In genomic region chr7:127253341-127253740, GRCm38 (mm10) we compare ENCODE assay signal across 8 mouse cellular contexts. TPM values are rescaled to one million over a fixed set of nuclear protein-coding genes. Genes with fewer than 3 reads are reported as not detected.
DNase-seq lines count a peak whose midpoint lies in the region; ATAC-seq and TF ChIP-seq lines count a peak whose summit lies in the region.

No protein-coding gene starts in this region.

- peak overlapping the region; percentile 84 for H3K4me2 ChIP-seq in liver, embryonic 12.5 days

- H3K9ac ChIP-seq in liver, embryonic 12.5 days = peak overlapping the region; percentile 79

- H3K9me3 ChIP-seq in liver, embryonic 12.5 days (replicated peaks) = no peaks in the 10 kb centered on the region

- no peaks in the 10 kb centered on the region for H3K27me3 ChIP-seq in thymus, adult 2 months (ENCODE audit: control insufficient read depth, insufficient read depth, low read length)
- H3K27me3 ChIP-seq in liver, embryonic 12.5 days (replicated peaks) = no peaks in the 10 kb centered on the region

- intact Hi-C loops in gastrocnemius, adult 2 months (cut with DNase I) = no loop called here

- no peak for DNase-seq in gastrocnemius, adult 2 months
- no peak for DNase-seq in gastrocnemius, postnatal 25 days
- no peak for DNase-seq in thymus, adult 2 months
- DNase-seq in thymus, postnatal 10 days (ENCODE audit: low spot score in 2 of 2) = no peak
- no peak for DNase-seq in thymus, postnatal 0 days (ENCODE audit: low spot score)
- no peak for DNase-seq in spleen, adult 12 weeks (ENCODE audit: low spot score)

- peak overlapping the region; percentile 71 for H3K4me3 ChIP-seq in gastrocnemius, adult 2 months
- peak overlapping the region; percentile 64 for H3K4me3 ChIP-seq in thymus, adult 2 months (ENCODE audit: control insufficient read depth, insufficient read depth, low read length)
- H3K4me3 ChIP-seq in liver, embryonic 12.5 days = peak overlapping the region; percentile 68

- peaks cover 7% of the 10 kb centered on the region for H3K4me1 ChIP-seq in thymus, adult 2 months (replicated peaks; ENCODE audit: control insufficient read depth, insufficient read depth, low read length)
- H3K4me1 ChIP-seq in liver, embryonic 12.5 days = peaks cover 44% of the 10 kb centered on the region

- no peak for TF ChIP-seq POLR2A in thymus, adult 2 months (IDR thresholded peaks at IDR 0.05; ENCODE audit: control insufficient read depth, extremely low read depth, insufficient read depth, low read length, poor library complexity)

- TF ChIP-seq CTCF in gastrocnemius, adult 2 months (IDR thresholded peaks at IDR 0.05) = no peak
- no peak for TF ChIP-seq CTCF in thymus, adult 2 months (IDR thresholded peaks at IDR 0.05; ENCODE audit: borderline replicate concordance, control insufficient read depth, extremely low read depth, insufficient read depth, low read length, poor library complexity)

- ATAC-seq in liver, embryonic 12.5 days = no peak
- ATAC-seq in activated CD4-positive, CD25-positive, alpha-beta regulatory T cell, adult 4 months = no peak

- H3K27ac ChIP-seq in gastrocnemius, adult 2 months = peak overlapping the region; percentile 95
- H3K27ac ChIP-seq in thymus, adult 2 months (ENCODE audit: control insufficient read depth, insufficient read depth, low read length) = no peak overlapping the region
- peak overlapping the region; percentile 93 for H3K27ac ChIP-seq in liver, embryonic 12.5 days

- no peaks in the 10 kb centered on the region for H3K36me3 ChIP-seq in thymus, adult 2 months (ENCODE audit: control insufficient read depth, insufficient read depth, low read length)
- H3K36me3 ChIP-seq in liver, embryonic 12.5 days = peaks cover 38% of the 10 kb centered on the region

- 77% methylated on average over 6 of the region's 6 CpGs for WGBS in thymus, adult 2 months
- 73% methylated on average over 6 of the region's 6 CpGs for WGBS in liver, embryonic 12.5 days (ENCODE audit: insufficient replicate concordance)

RNA-seq across cellular contexts. Expression of gene Dctpp1, which starts 7.2 kb away (rescaled TPM):
- total RNA-seq in gastrocnemius, adult 2 months (2021) = 10 to 100 TPM; 25.1 to 35.4 TPM
- total RNA-seq in gastrocnemius, postnatal 25 days (2021) = 10 to 100 TPM; 26.5 to 28.7 TPM
- polyA plus RNA-seq in thymus, adult 2 months (2012; rRNA removed) = 122 and 125 TPM in 2 replicates
- polyA plus RNA-seq in liver, embryonic 12.5 days (2016; fragmentation: Nextera tagmentation; extraction: Ambion mirVana) = 163 and 167 TPM in 2 replicates
- polyA plus RNA-seq in activated CD4-positive, CD25-positive, alpha-beta regulatory T cell, adult 4 months (2017; shearing (Covaris generic)) = 10 to 100 TPM; 48.1 to 69.5 TPM
- 181 and 213 TPM in 2 replicates for polyA plus RNA-seq in thymus, postnatal 0 days (2015; fragmentation: Nextera tagmentation; extraction: Ambion mirVana)

RNA-seq across cellular contexts. Expression of gene Zfp771, which starts 9.3 kb away (rescaled TPM):
- 10 to 100 TPM; 17.6 to 17.7 TPM for total RNA-seq in gastrocnemius, adult 2 months (2021)
- 10 to 100 TPM; 15.8 to 16.8 TPM for total RNA-seq in gastrocnemius, postnatal 25 days (2021)
- polyA plus RNA-seq in thymus, adult 2 months (2012; rRNA removed) = 91.3 and 102 TPM in 2 replicates
- 30.0 and 31.6 TPM in 2 replicates for polyA plus RNA-seq in liver, embryonic 12.5 days (2016; fragmentation: Nextera tagmentation; extraction: Ambion mirVana)
- 1 to 10 TPM in 1 of 2 experiments, under 1 TPM in 1; 0.29 to 1.1 TPM for polyA plus RNA-seq in activated CD4-positive, CD25-positive, alpha-beta regulatory T cell, adult 4 months (2017; shearing (Covaris generic))
- polyA plus RNA-seq in thymus, postnatal 0 days (2015; fragmentation: Nextera tagmentation; extraction: Ambion mirVana) = 34.7 and 37.0 TPM in 2 replicates

RNA-seq across cellular contexts. Expression of gene Sept1, which starts 20.4 kb away (rescaled TPM):
- 1 to 10 TPM in 1 of 2 experiments, under 1 TPM in 1; 0.89 to 2.1 TPM for total RNA-seq in gastrocnemius, adult 2 months (2021)
- total RNA-seq in gastrocnemius, postnatal 25 days (2021) = 1 to 10 TPM; 1.5 to 1.7 TPM
- 1,045 and 1,102 TPM in 2 replicates for polyA plus RNA-seq in thymus, adult 2 months (2012; rRNA removed)
- polyA plus RNA-seq in liver, embryonic 12.5 days (2016; fragmentation: Nextera tagmentation; extraction: Ambion mirVana) = 10.6 and 13.6 TPM in 2 replicates
- polyA plus RNA-seq in activated CD4-positive, CD25-positive, alpha-beta regulatory T cell, adult 4 months (2017; shearing (Covaris generic)) = 100 to 1,000 TPM; 811 to 836 TPM
- polyA plus RNA-seq in thymus, postnatal 0 days (2015; fragmentation: Nextera tagmentation; extraction: Ambion mirVana) = 638 and 684 TPM in 2 replicates

RNA-seq across cellular contexts. Expression of gene Zfp553, which starts 20.5 kb away (rescaled TPM):
- total RNA-seq in gastrocnemius, adult 2 months (2021) = 1 to 10 TPM; 4.2 to 5.1 TPM
- total RNA-seq in gastrocnemius, postnatal 25 days (2021) = 1 to 10 TPM; 4.0 to 4.2 TPM
- polyA plus RNA-seq in thymus, adult 2 months (2012; rRNA removed) = 30.4 and 31.6 TPM in 2 replicates
- polyA plus RNA-seq in liver, embryonic 12.5 days (2016; fragmentation: Nextera tagmentation; extraction: Ambion mirVana) = 13.7 and 14.2 TPM in 2 replicates
- 1 to 10 TPM; 4.1 to 8.0 TPM for polyA plus RNA-seq in activated CD4-positive, CD25-positive, alpha-beta regulatory T cell, adult 4 months (2017; shearing (Covaris generic))
- 25.4 and 29.7 TPM in 2 replicates for polyA plus RNA-seq in thymus, postnatal 0 days (2015; fragmentation: Nextera tagmentation; extraction: Ambion mirVana)

RNA-seq across cellular contexts. Expression of gene Sephs2, which starts 20.5 kb away (rescaled TPM):
- total RNA-seq in gastrocnemius, adult 2 months (2021) = 10 to 100 TPM; 30.1 to 36.3 TPM
- 10 to 100 TPM; 28.6 to 30.7 TPM for total RNA-seq in gastrocnemius, postnatal 25 days (2021)
- 37.2 and 46.3 TPM in 2 replicates for polyA plus RNA-seq in thymus, adult 2 months (2012; rRNA removed)
- polyA plus RNA-seq in liver, embryonic 12.5 days (2016; fragmentation: Nextera tagmentation; extraction: Ambion mirVana) = 170 and 172 TPM in 2 replicates
- 10 to 100 TPM; 29.9 to 31.3 TPM for polyA plus RNA-seq in activated CD4-positive, CD25-positive, alpha-beta regulatory T cell, adult 4 months (2017; shearing (Covaris generic))
- 146 and 151 TPM in 2 replicates for polyA plus RNA-seq in thymus, postnatal 0 days (2015; fragmentation: Nextera tagmentation; extraction: Ambion mirVana)

Comparison
In these comparisons a context has a peak if more than half of its experiments do, and no peak if none do; other contexts are left out.
1. RNA of gene Zfp771, which starts 9.3 kb away (polyA plus RNA-seq): 91.3 to 102 TPM in thymus, adult 2 months, 34.7 to 37.0 TPM in thymus, postnatal 0 days and 30.0 to 31.6 TPM in liver, embryonic 12.5 days; 0.29 to 1.1 TPM in activated CD4-positive, CD25-positive, alpha-beta regulatory T cell, adult 4 months; every median in the first group is over 10 times any median in the second.
2. RNA of gene Sept1, which starts 20.4 kb away (polyA plus RNA-seq): 1,045 to 1,102 TPM in thymus, adult 2 months, 811 to 836 TPM in activated CD4-positive, CD25-positive, alpha-beta regulatory T cell, adult 4 months and 638 to 684 TPM in thymus, postnatal 0 days; 10.6 to 13.6 TPM in liver, embryonic 12.5 days; every median in the first group is over 10 times any median in the second.
3. Peak in every context shown above with its lines, with median percentiles within 50 percentile points of each other: H3K4me3 ChIP-seq.